Mouse (Mus musculus): ENCODE measurements around the gene Mical3.

Mical3 gene

GRCm38 (mm10) chr6:121130773-121131172 is at the start of gene Mical3:
Gene Mical3, minus strand, starts transcription at chr6:121130999.
- peak; percentile 15 to 19 for DNase-seq (ENCODE audit: low read depth in 2 of 2, low spot score in 2 of 2)

DNA sequence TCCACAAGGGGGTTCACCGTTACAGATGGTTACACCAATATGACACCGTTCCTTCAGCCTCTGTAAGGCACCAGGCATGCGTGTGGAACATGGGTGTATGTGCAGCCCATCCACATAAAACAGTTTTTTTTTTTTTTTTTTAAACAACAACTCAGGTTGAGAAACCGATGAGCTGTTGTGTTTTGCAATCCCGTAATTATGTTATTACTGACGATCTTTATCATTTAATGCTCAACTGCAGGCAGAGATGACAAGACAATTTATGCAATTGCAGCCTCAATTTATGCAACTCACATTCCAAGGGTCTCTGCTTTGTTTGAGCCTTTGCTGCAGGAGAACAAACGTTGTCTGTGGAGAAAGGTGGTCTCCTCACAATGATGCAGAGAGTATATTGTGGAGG is 49.0 kb upstream of the Mical3 start:
- no peak for DNase-seq (ENCODE audit: low read depth in 2 of 2, low spot score in 2 of 2)

DNA sequence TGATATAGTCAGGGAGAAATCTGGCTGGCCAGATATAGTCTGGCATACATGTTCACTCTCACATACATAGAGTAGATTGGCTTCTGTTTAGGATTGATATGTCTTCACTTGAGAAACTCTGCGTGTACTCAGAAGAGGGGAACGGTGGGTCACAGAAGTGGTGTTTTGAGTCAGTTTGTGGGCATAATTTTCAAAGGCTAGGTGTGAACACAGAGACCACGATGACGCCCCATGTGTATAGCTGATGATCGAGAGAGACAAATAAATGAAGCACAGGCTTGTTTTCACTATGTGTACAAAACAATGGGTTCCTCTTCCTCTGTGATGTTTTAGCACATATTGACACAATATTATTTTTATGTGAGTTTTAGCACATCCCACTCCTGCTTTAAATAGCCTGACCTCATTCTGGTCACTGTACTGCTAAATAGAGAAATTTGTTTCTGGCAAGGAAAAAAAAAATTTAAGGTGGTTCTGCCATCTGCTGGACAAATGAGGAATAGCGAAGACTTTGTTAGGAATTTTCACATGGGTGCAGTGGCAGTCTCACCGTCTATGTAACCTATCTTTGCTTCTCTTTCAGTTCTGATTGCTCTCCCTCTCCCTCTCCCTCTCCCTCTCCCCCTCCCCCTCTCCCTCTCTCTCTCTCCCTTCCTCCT is 48.0 kb upstream of the Mical3 start:
- peak; percentile 37 to 57 for DNase-seq (ENCODE audit: low read depth in 2 of 2, low spot score in 2 of 2)

DNA sequence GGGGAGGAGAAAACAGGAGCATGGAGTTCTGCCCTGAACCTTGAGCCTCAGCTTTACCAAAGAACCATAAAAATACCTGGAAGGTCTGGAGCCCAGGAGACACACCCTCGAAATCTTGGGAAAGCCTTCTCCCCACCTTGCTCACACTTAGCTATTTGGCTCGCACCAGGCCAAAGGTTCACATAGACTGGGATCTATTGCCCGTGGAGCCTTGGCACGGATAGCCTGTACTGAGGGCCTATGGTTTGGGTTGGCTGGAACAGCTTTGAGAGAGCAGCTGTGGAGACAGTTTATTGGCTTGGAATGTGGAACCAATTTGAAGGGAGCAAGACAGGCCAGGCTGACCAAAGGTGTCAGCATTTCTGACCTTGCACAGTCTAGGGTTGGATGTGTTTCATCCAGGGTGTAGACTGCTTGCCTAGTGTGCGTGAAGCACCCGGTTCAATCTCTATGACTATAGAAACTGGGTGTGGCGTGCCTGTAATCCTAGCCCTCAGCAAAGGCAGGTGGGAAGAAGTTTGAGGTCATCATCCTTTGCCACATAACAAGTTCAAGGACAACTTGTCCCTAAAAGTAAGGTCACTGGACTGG is 46.4 kb upstream of the Mical3 start:
- no peak for DNase-seq (ENCODE audit: low read depth in 2 of 2, low spot score in 2 of 2)

GRCm38 (mm10) chr6:121176731-121177098 is 45.9 kb upstream of the Mical3 start:
- no peak for DNase-seq (ENCODE audit: low read depth in 2 of 2, low spot score in 2 of 2)

GRCm38 (mm10) chr6:121176011-121176730 is 45.4 kb upstream of the Mical3 start:
- no peak for DNase-seq (ENCODE audit: low read depth in 2 of 2, low spot score in 2 of 2)

DNA sequence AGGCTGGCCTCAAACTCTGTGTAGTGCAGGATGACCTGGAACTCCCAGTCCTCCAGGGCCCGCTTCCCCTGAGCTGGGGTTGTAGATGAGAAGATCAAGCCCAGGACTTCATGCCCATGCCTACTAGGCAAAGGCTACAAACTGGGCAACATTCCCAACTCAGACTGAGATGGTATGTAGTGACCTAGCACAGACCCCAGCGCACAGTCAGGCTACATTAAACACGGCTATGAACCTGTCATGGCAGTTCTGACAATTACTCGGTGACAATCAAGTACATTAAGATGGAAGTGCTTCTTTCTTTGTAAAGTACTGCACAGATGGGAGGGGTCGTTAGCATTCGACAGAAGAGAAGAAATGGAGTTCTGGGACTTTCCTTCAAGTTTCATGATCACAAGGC is 44.0 kb upstream of the Mical3 start:
- no peak for DNase-seq (ENCODE audit: low read depth in 2 of 2, low spot score in 2 of 2)

DNA sequence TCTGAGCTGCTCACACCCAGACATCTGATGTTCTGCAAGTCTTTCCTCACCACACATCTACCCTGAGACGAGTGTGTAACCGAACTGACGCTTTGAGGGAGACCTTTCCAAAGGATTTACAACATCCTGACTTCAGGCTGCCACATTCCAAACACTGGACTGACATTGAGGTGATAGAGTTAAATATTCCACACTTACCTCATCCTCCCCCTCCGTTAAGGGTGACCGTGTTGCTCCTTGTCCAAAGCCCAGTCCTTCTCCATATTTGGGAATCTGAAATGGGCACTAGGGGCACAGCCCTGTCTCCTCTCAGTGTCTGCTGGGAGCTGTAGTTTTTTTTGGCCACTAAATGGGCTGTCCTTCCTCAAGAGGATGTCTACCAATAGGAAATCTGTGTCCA is 42.7 kb upstream of the Mical3 start:
- DNase-seq (ENCODE audit: low read depth in 2 of 2, low spot score in 2 of 2): no peak

DNA sequence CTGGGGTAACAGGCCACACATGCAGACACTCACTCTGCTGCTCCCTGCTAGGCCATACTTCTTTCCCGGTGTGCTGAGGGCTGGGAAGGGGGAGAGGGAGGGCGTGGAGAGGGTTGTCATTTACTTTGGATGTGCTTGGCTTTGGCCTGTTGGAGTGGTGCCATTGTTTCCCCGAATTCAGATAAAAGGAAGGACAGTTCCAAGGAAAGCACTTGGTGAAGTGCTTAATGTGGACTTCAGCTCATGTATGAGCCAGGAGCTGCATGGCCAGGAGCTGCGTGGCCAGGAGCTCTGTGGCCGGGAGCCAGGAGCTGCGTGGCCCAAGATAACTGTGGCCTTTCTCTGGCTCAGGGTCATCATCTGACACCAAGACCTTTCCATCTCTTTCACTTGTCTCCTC is 40.3 kb upstream of the Mical3 start:
- no peak for DNase-seq (ENCODE audit: low read depth in 2 of 2, low spot score in 2 of 2)

- no peak for DNase-seq (ENCODE audit: low read depth in 2 of 2, low spot score in 2 of 2)
Measured at GRCm38 (mm10) chr6:121167381-121167975, 36.7 kb upstream of the Mical3 start.

GRCm38 (mm10) chr6:121166098-121166552 is 35.3 kb upstream of the Mical3 start:
- no peak for DNase-seq (ENCODE audit: low read depth in 2 of 2, low spot score in 2 of 2)

- DNase-seq (ENCODE audit: low read depth in 2 of 2, low spot score in 2 of 2): no peak
Measured at GRCm38 (mm10) chr6:121162616-121163015, 31.8 kb upstream of the Mical3 start.

- DNase-seq (ENCODE audit: low read depth in 2 of 2, low spot score in 2 of 2): no peak
Measured at GRCm38 (mm10) chr6:121160126-121160525, 29.3 kb upstream of the Mical3 start.

DNA sequence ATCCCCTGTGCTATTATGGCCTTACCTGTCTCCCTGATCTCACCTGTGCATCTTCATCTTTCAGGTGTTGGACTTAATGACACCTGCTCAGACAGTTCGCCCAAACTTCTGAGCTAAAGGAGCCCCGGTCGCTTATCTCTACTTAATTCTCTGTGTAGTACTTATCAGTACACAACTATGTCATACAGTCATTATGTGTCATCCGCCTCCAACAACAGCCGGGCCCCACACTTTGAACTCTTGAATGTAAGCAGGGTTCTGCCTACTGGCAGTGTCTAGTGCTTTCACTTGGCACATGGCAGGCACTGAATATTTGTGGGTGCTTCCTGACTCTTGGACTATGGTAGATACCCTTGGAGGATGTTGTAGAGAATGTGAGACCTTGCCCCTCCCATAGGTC is 28.8 kb upstream of the Mical3 start:
- no peak for DNase-seq (ENCODE audit: low read depth in 2 of 2, low spot score in 2 of 2)

DNA sequence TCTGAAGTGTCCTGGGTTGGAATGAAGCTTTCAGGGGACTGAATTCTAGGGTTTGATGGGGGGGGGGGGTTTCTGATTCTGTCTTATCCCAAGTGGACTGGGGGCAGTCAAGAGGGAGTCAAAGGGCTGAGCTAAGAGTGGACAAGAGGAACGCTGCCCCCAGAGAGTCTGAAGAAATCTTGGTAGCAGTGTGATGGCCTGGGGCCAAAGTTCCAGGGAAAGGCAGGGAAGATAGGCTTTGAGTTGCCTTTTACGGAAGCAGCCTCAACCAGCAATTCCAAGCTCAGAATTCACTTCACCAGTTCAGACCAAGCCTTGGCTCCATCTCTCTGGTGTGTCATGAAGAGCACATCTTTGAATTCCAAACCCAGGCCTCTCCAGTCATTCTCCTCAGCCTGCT is 25.2 kb upstream of the Mical3 start:
- DNase-seq (ENCODE audit: low read depth in 2 of 2, low spot score in 2 of 2): no peak

GRCm38 (mm10) chr6:121154451-121155300 is 23.9 kb upstream of the Mical3 start:
- no peak for DNase-seq (ENCODE audit: low read depth in 2 of 2, low spot score in 2 of 2)

DNA sequence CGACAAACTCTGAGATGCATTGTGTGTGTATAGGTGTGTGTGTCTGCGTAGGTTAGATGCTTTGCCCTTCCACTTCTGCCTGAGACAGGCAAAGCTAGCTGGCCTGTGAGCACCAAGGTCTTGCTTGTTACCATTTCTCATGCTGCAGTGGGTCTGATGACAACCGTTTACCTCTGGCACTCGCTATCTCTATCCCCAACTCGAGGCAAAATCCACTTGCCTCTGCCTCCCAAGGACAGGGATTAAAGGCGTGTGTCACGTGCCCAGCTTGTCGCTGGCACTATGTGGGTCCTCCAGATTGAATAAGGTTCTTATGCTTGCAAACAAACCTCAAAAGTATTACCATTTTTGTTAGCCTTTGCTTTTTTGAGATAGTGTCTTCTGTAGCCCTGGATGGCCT is 22.4 kb upstream of the Mical3 start:
- DNase-seq (ENCODE audit: low read depth in 2 of 2, low spot score in 2 of 2): no peak

GRCm38 (mm10) chr6:121151732-121152131 is 20.9 kb upstream of the Mical3 start:
- no peak for DNase-seq (ENCODE audit: low read depth in 2 of 2, low spot score in 2 of 2)

DNA sequence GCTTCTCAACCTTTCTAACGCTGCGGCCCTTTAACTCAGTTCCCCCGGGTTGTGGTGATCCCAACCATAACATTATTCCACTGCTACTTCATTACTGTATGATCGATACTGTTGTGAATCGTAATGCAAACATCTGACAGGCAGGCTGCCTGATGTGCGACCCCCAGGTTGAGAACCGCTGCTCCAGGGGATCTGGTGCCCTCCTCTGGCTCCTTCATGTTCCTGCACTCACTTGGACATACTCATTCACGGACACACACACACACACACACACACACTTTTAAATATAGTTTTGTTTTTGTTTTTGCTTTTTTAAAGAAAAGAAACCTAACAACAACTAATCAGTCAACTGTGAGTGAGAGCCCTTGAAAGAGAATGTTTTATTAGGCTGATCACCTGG is 19.3 kb upstream of the Mical3 start:
- DNase-seq (ENCODE audit: low read depth in 2 of 2, low spot score in 2 of 2): no peak

DNA sequence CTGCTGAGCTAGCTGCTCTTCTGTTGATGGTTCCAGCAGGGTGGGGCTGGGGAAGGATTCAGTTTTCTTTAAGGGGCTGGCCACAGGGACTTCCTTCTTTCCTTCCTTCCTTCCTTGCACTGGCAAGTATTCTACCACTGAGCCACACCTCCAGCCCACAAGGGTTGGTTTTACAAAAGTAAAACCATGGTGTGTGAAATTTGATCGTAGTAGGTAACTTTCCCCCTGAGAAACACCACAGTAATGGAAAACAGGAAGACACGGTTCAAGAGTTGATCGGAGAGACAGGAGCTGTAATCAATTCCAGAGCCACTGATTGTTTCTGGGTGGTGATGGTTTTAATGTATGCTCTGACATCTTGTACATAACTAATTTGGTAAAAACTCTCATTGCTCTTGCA is 18.6 kb upstream of the Mical3 start:
- DNase-seq (ENCODE audit: low read depth in 2 of 2, low spot score in 2 of 2): no peak

- no peak for DNase-seq (ENCODE audit: low read depth in 2 of 2, low spot score in 2 of 2)
Measured at GRCm38 (mm10) chr6:121148360-121148759, 17.6 kb upstream of the Mical3 start.
